Mouse (Mus musculus) erythroblast, embryonic 14.5 days (primary cell): ENCODE measurements around the gene Mlec. TPM values are rescaled to one million over a fixed set of nuclear protein-coding genes. Genes with fewer than 3 reads are reported as not detected.
"Not testable (repeated sequence)": the region's sequence is repeated elsewhere in the genome, so short reads cannot be mapped to it uniquely, and the experiment has no call there.

Source experiments
- H3K27me3 ChIP-seq: 2 replicates; pipeline ENCODE4 v1.6.1; 2012; ENCODE audit warnings: inconsistent platforms; ENCODE audit not compliant: control insufficient read depth
- H3K36me3 ChIP-seq: 2 replicates; pipeline ENCODE4 v1.6.1; 2012; ENCODE audit warnings: mild to moderate bottlenecking, inconsistent platforms; ENCODE audit not compliant: control insufficient read depth
- H3K4me1 ChIP-seq: 2 replicates; pipeline ENCODE4 v1.6.1; 2012; ENCODE audit warnings: inconsistent platforms; ENCODE audit not compliant: control insufficient read depth
- H3K4me3 ChIP-seq: replicated peaks from 2 replicates; pipeline ENCODE3; 2012; ENCODE audit warnings: moderate library complexity, mild to moderate bottlenecking, inconsistent platforms
- H3K9me3 ChIP-seq: 2 replicates; pipeline ENCODE4 v1.6.1; 2012; ENCODE audit warnings: low read length, inconsistent platforms, mixed read lengths; ENCODE audit not compliant: control insufficient read depth
- GATA1 ChIP-seq: IDR thresholded peaks from 2 replicates; pipeline ENCODE4 v1.6.1; 2012; ENCODE audit warnings: low read length, inconsistent platforms, mixed read lengths
- TAL1 ChIP-seq: IDR thresholded peaks from 3 replicates; pipeline ENCODE4 v1.6.1; 2012; ENCODE audit warnings: low read length, inconsistent platforms, mixed read lengths
- polyA plus RNA-seq: library from polyadenylated mRNA; stranded (reverse); fragments of >175 nt; gene quantifications from 2 replicates; pipeline ENCODE4 v1.2.3, GENCODE M21; 2012

The Mlec gene
- polyA plus RNA-seq, 1 experiment: 0.53 TPM

DNA sequence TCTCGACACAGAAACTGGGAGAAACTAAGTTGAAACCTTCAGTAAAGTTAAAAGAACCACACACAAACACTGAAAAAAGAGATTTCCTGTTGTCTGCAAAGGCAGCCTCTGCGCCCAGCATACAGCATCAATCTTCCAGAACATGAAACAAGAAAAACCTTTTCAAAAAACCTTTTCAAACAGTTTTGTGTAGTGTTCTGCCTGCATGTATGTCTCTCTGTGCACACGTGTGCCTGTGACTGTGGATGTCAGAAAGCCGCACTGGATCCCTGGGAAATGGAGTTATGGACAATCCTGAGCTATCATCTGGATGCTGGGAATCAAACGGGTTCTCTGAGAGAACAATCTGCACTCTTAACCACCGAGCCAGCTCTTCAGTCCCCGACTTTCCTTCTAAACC is 1.6 kb downstream of the Mlec start:
- no peak for TF ChIP-seq GATA1
- TF ChIP-seq TAL1: no peak
- Histone ChIP-seq H3K4me1 (peaks cover 56% of the 10 kb centered on the region), H3K36me3 (peaks cover 11% of the 10 kb centered on the region), H3K4me3 (peak overlapping the region; percentile 1), H3K9me3 (no peaks in the 10 kb centered on the region), H3K27me3 (no peaks in the 10 kb centered on the region)

DNA sequence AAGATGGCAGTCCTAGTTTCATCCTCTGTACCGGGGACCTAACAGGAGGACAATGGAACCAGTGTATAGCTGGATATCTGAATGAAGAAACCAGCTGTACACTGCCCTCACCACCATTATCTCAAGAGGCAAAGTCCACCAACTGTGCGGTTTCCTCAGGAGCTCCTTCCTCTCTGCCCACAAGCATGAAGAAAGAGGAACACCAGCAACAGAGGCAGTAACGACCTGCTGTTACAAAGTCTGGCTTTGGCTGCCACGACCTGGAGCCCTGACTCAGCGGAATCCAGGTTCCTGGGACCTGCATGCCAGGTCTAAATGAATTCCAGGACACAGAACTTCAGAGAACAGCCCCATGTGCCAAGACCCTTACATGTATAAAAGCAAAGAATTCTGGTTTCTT is 2.1 kb downstream of the Mlec start:
- Histone ChIP-seq H3K4me3 (peak overlapping the region; percentile 31), H3K36me3 (peaks cover 12% of the 10 kb centered on the region), H3K9me3 (no peaks in the 10 kb centered on the region), H3K27me3 (no peaks in the 10 kb centered on the region), H3K4me1 (peaks cover 50% of the 10 kb centered on the region)
- no peak for TF ChIP-seq GATA1
- TF ChIP-seq TAL1: no peak

DNA sequence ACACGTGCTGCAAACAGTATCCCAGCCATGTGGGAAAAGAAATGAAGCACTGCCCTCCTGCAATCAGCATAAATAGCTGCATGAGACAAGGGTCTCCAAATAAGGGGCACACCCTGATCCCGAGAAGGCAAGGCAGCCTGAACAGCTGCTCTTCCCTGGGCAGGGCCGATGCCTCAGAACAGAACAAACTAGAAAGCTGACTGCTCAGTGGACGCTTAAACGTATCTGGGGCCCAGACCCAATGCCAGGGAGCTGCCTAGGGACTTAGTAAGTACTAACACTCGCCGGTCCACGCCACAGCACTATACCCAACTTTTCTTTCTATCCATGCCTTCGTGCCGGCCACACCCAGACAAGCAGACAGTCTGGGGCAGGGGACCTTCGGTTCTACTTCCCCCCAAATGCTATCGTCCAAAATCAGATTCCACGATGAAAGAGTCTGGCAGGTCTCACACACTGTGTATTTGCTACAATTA is 2.8 kb downstream of the Mlec start:
- Histone ChIP-seq H3K36me3 (peaks cover 18% of the 10 kb centered on the region), H3K4me1 (peaks cover 47% of the 10 kb centered on the region), H3K4me3 (peak overlapping the region; percentile 7), H3K9me3 (no peaks in the 10 kb centered on the region), H3K27me3 (no peaks in the 10 kb centered on the region)
- no peak for TF ChIP-seq TAL1
- no peak for TF ChIP-seq GATA1

DNA sequence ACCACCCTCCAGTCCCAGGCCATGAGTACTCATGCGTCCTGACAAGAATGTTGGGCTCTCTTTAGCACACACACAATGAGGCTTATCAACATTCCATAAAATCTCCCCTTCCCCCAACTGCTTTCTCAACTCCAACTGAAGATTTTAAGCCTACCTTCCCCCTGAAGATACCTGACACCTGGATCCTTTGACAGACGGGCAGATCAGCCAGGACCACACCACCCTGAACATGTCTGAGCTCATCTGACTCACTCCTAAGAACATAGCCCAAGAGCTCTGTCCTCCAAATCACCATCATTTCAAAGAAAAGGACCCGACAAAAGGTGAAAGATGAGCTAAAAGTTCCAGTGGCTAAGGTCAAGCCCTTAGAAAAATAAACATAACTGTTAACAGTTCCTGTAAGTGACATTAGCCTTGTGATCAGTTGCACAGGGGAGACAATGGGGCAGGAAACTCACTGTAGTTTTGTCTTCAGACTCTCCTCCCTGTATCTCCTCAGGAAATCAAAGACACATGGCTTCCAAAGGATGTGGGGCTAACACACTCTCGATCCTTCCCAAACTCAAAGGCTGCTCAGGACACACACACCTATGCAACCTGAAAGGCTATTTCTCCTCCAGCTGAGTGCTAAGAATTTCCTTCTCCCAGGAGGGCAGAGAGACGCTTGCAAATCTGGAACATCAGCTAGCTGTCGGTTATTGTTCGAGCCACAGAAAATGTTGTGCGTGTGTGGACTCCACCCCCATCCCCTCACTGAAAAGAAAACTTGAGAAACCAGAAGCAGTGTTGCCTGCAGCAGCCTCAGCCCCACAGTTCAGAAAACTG is 5.6 kb downstream of the Mlec start:
- H3K36me3 ChIP-seq: peaks cover 42% of the 10 kb centered on the region
- peaks cover 27% of the 10 kb centered on the region for H3K4me1 ChIP-seq
- no peaks in the 10 kb centered on the region for H3K27me3 ChIP-seq
- no peak overlapping the region for H3K4me3 ChIP-seq
- no peak for TF ChIP-seq GATA1
- TF ChIP-seq TAL1: no peak
- no peaks in the 10 kb centered on the region for H3K9me3 ChIP-seq

DNA sequence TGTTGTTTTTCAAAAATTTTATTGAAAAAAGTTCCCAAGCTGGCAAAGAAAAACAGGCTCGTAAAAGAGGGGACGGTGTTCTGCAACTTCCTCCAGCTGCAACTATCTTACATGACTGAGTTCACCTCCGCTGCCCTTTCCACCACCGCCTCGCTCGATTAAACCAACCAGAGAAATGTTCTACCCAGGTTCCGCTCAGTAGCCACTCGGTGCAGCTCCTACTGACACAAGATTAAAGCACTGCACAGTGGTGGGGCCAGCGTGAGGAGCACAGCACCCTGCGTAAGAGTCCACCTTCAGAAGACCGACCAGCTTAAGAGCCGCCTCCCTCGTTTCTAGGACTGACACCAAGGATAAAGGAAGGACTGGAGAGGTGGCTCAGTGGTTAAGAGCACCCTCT is 6.5 kb downstream of the Mlec start:
- Histone ChIP-seq H3K27me3 (no peaks in the 10 kb centered on the region), H3K9me3 (no peaks in the 10 kb centered on the region), H3K4me1 (peaks cover 20% of the 10 kb centered on the region), H3K4me3 (no peak overlapping the region), H3K36me3 (peaks cover 50% of the 10 kb centered on the region)
- TF ChIP-seq TAL1: no peak

DNA sequence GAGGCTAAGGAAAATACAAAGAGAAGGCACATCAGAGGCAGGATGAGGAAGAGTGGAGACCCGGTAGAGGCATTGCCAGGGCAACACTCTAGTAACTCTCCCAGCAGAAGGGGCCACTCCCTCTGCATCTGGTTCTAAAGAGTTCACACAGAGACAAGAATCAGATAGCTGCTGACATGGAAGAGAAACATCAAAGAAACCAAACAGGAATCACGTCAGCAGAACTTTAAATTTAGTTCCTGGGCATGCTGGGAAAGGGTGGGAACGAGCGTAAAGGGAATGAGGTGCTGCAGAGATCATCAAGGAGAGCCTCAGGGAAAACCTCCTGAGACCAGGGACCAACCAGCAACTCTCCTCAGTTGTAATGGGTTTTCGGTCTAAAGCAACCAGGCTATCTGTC is 7.0 kb downstream of the Mlec start:
- peaks cover 55% of the 10 kb centered on the region for H3K36me3 ChIP-seq
- no peaks in the 10 kb centered on the region for H3K27me3 ChIP-seq
- no peak overlapping the region for H3K4me3 ChIP-seq
- H3K9me3 ChIP-seq: no peaks in the 10 kb centered on the region
- TF ChIP-seq TAL1: no peak
- TF ChIP-seq GATA1: no peak
- peaks cover 15% of the 10 kb centered on the region for H3K4me1 ChIP-seq

DNA sequence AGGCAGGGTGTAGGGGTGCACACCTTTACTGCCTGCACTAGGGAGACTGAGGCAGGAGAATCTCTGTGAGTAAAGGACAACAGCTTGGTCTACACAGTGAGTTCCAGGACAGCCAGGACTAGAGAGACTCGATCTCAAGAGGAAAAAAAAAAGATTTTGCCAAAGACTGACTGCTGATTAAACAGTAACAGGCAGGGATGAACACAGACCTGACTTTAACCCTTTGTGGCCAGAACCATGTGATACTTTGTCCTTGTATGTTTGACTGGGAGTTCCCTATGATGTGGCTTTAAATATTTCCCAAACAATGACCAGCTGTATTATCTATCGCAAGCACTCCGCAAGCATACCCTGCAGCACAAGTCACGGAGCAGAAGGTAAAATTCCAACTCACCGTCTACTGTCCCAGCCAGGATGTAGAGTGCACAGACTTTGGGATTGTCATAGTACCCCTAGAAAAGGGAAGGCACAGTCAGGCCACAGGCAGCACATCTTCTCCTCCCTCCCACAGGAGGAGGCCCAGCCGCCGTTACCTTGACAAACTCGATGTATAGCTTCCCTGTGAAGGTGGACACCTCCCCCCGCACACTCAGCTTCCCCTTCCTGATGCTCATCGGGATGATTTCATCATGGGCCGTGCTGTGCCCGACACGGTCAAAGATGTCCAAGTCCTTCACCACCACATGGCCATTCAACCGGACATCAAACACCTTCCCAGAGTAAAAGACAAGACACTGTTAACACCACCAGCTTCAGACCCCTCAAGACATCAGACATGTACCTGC is 8.1 kb downstream of the Mlec start:
- Histone ChIP-seq H3K4me1 (peaks cover 4% of the 10 kb centered on the region), H3K36me3 (peaks cover 60% of the 10 kb centered on the region), H3K27me3 (no peaks in the 10 kb centered on the region), H3K4me3 (no peak overlapping the region), H3K9me3 (no peaks in the 10 kb centered on the region)
- TF ChIP-seq GATA1 (no peak), TAL1 (no peak)

DNA sequence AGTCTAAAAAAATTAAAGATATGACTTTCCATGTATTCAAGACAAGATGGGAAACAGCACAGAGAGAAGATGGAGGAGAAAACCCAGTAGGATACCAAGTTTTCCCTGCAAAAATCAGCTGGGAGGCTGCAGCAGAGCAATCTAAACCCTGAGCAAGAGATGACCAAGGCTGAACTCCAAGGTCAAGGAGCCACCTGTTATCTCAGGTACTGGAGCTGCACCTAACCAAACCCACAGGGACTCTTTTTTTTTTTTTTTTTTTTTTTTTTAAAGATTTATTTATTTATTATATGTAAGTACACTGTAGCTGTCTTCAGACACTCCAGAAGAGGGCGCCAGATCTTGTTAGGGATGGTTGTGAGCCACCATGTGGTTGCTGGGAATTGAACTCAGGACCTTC is 9.1 kb downstream of the Mlec start:
- not testable (repeated sequence) for H3K27me3 ChIP-seq, H3K9me3 ChIP-seq, H3K4me3 ChIP-seq, H3K4me1 ChIP-seq
- H3K36me3 ChIP-seq: peaks cover 65% of the 10 kb centered on the region

DNA sequence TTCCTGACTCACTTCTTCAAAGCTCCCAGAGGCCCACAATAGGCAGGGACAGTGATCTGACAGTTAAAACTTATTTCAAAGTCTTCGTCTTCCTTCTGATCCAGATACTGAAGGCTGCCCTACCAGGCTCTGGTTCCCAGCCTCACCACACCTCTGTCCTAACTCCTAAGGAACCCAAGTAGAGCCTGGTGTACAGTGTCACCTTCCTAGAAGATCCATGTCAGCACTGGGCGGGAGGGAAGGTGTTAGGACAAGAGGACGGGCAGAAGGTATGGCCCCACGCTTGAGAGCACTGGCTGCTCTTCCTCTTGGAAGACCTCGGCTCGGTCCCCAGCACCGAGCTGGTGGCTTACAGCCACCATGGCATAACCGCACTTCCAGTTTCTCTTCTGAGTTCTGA is 9.6 kb downstream of the Mlec start:
- no peak for TF ChIP-seq GATA1
- no peak for TF ChIP-seq TAL1

More for the DNA sequence above, 9.6 kb downstream of the Mlec start:
- no peaks in the 10 kb centered on the region for H3K9me3 ChIP-seq
- H3K36me3 ChIP-seq: peaks cover 66% of the 10 kb centered on the region
- no peak overlapping the region for H3K4me3 ChIP-seq
- H3K27me3 ChIP-seq: no peaks in the 10 kb centered on the region
- H3K4me1 ChIP-seq: no peaks in the 10 kb centered on the region; the same call in 1 of the 2 replicates
